Comparison of ENCODE assay signal across 9 mouse cellular contexts in the genomic region with DNA sequence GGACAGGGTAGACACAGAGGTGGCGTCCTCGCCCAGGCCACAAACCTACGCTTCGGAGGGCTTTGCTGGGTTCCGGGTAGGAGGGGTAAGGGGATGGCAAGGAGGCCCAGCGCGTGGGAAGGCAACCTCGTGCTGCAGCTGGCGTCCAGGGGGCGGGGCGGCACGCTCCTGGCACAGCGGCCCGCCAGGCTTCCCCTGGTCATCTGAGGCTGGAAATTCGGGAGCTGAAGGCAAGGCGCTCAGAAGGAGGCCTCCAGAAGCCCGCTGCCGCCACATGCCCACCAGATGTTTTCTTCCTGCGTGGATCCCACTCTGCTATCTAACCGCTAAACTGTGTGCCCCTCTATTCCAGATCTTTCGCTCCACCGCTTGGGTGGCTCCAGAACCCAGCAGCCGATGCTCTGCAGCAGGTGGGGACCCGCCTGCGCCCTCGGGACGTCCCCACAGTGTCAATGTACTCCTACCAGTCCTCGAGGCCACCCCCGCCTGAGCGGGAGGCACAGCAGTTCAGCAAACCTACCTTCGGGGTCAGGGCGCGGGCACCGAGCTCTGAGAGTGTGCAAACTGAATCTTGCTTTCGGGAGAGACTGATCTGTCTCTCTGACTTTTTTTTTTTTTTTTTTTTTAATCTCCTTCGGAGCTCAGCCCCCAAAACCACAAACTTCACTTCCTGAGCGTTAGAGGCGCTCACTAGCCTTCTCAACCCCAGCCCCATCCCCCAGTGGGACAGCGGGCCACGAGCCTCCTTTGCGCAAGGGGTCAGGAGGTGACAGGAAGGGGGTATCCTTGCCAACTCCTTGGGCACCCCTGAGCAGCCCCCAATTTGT. TPM values are rescaled to one million over a fixed set of nuclear protein-coding genes. Genes with fewer than 3 reads are reported as not detected.
DNase-seq lines count a peak whose midpoint lies in the region; ATAC-seq and TF ChIP-seq lines count a peak whose summit lies in the region.
"Had no signal": no experiment of that assay in that cellular context is flagged by ENCODE, and none has a peak within 500 bp of the region (broad histone marks: within the 10 kb centered on the region; RNA-seq: fewer than 3 reads in every experiment).

Gene Gfi1, minus strand, starts transcription at position 602 of the 827 bp plus-strand sequence.

- no peaks in the 10 kb centered on the region for H3K9me3 ChIP-seq in liver, embryonic 13.5 days (replicated peaks)
- no peaks in the 10 kb centered on the region for H3K9me3 ChIP-seq in neural tube, embryonic 11.5 days (ENCODE audit: control insufficient read depth, low read length)

- peak within 1 kb of the TSS; percentile 4; the same call in 1 of the 2 replicates for H3K9ac ChIP-seq in liver, embryonic 13.5 days
- no peak within 1 kb of the TSS for H3K9ac ChIP-seq in neural tube, embryonic 11.5 days (ENCODE audit: low read length)

- peaks cover 91% of the 10 kb centered on the region for H3K27me3 ChIP-seq in liver, embryonic 13.5 days
- H3K27me3 ChIP-seq in neural tube, embryonic 11.5 days (ENCODE audit: control insufficient read depth, insufficient read depth, low read length): peaks cover 89% of the 10 kb centered on the region

- intact Hi-C loops in heart, postnatal 36 days (cut with DNase I): no loop called here

- H3K36me3 ChIP-seq in liver, embryonic 13.5 days: no peaks in the 10 kb centered on the region
- no peaks in the 10 kb centered on the region for H3K36me3 ChIP-seq in neural tube, embryonic 11.5 days (ENCODE audit: control insufficient read depth, insufficient read depth, low read length)

- peaks cover 42% of the 10 kb centered on the region for H3K4me1 ChIP-seq in liver, embryonic 13.5 days (replicated peaks)
- H3K4me1 ChIP-seq in neural tube, embryonic 11.5 days (ENCODE audit: control insufficient read depth, insufficient read depth, low read length): peaks cover 23% of the 10 kb centered on the region

- WGBS in liver, embryonic 13.5 days (ENCODE audit: insufficient replicate concordance): under 1% methylated on average over 41 of the region's 41 CpGs
- WGBS in neural tube, embryonic 11.5 days: under 1% methylated on average over 34 of the region's 41 CpGs

- DNase-seq in heart, adult 11 months: peak; percentile 90
- DNase-seq in heart, adult 9 months (ENCODE audit: low spot score in 2 of 2): no peak
- DNase-seq in embryo, embryonic 10 days (ENCODE audit: low spot score): peak; percentile 52
- peak; percentile 15 to 18 for DNase-seq in heart, postnatal 36 days
- no peak for DNase-seq in liver, embryonic 13.5 days
- DNase-seq in neural tube, embryonic 11.5 days (ENCODE audit: low spot score): peak; percentile 68
- DNase-seq in thymus, postnatal 25 days: peak; percentile 86
- no peak for DNase-seq in layer of hippocampus, adult 2 months (ENCODE audit: low spot score in 2 of 2)

- H3K4me2 ChIP-seq in liver, embryonic 13.5 days: peak within 1 kb of the TSS; percentile 56
- peak within 1 kb of the TSS; percentile 19 for H3K4me2 ChIP-seq in neural tube, embryonic 11.5 days (ENCODE audit: low read depth)

- H3K27ac ChIP-seq in liver, embryonic 13.5 days: no peak within 1 kb of the TSS
- H3K27ac ChIP-seq in neural tube, embryonic 11.5 days (ENCODE audit: low read depth, low read length): no peak within 1 kb of the TSS
- no peak within 1 kb of the TSS for H3K27ac ChIP-seq in layer of hippocampus, adult 2 months

- peak within 1 kb of the TSS; percentile 45 for H3K4me3 ChIP-seq in liver, embryonic 13.5 days (replicated peaks)
- 0 out of 2 replicates have a peak within 1 kb of the TSS, but pooled peaks have one; percentile 10 for H3K4me3 ChIP-seq in neural tube, embryonic 11.5 days (ENCODE audit: low read depth, low read length)
- no peak within 1 kb of the TSS; the same call in 1 of the 2 replicates for H3K4me3 ChIP-seq in layer of hippocampus, adult 2 months

- no peak for TF ChIP-seq CTCF in layer of hippocampus, adult 2 months (conservative IDR thresholded peaks at IDR 0.05)

- ATAC-seq in liver, embryonic 13.5 days (ENCODE audit: low read depth): no peak
- peak; percentile 48; the same call in 1 of the 2 replicates for ATAC-seq in neural tube, embryonic 11.5 days (ENCODE audit: insufficient read depth, low FRiP score, low TSS enrichment)
- ATAC-seq: Patski had no signal

RNA-seq across cellular contexts. Expression of gene Gfi1, which starts in this region (rescaled TPM):
- not detected for total RNA-seq in heart, postnatal 36 days (2021)
- polyA plus RNA-seq in liver, embryonic 13.5 days (2015; fragmentation: Nextera tagmentation; extraction: Ambion mirVana): 0.48 and 0.65 TPM in 2 replicates
- not detected in 2 replicates for polyA plus RNA-seq in neural tube, embryonic 11.5 days (2014; fragmentation: Nextera tagmentation; extraction: Ambion mirVana)
- total RNA-seq in layer of hippocampus, adult 2 months (2021): not detected

Comparison
In these comparisons a context has a peak if more than half of its experiments do, and no peak if none do; other contexts are left out.
1. DNase-seq: peak in heart, adult 11 months (single experiment), embryo, embryonic 10 days (single experiment) and thymus, postnatal 25 days (single experiment); none in heart, adult 9 months (0 of 2), liver, embryonic 13.5 days (single experiment) and layer of hippocampus, adult 2 months (0 of 2).
2. Peak in DNase-seq in heart, postnatal 36 days; RNA of the gene not detected or under 1 TPM.
3. Peak in DNase-seq, ATAC-seq, H3K4me3 ChIP-seq and H3K4me2 ChIP-seq in neural tube, embryonic 11.5 days; RNA of the gene not detected or under 1 TPM.